Mouse (Mus musculus) ES-Bruce4 (cell line): ENCODE measurements around the gene Trnau1ap. TPM values are rescaled to one million over a fixed set of nuclear protein-coding genes. Genes with fewer than 3 reads are reported as not detected.

Source experiments
- H3K27ac ChIP-seq: 2 replicates; pipeline ENCODE4 v1.5.1; 2012; ENCODE audit warnings: low read length, inconsistent platforms; ENCODE audit not compliant: insufficient read depth
- H3K27me3 ChIP-seq: 2 replicates; pipeline ENCODE4 v1.6.1; 2012; ENCODE audit warnings: mild to moderate bottlenecking, low read length, inconsistent platforms; ENCODE audit not compliant: control insufficient read depth, poor library complexity, insufficient read depth, severe bottlenecking
- H3K36me3 ChIP-seq: 2 replicates; pipeline ENCODE4 v1.6.1; 2012; ENCODE audit warnings: inconsistent platforms, mild to moderate bottlenecking, low read length, moderate library complexity; ENCODE audit not compliant: control insufficient read depth, poor library complexity, insufficient read depth, severe bottlenecking
- H3K4me1 ChIP-seq: one replicate; pipeline ENCODE4 v1.8.1; 2011; ENCODE audit warnings: low read length; ENCODE audit not compliant: control insufficient read depth, insufficient read depth
- H3K4me3 ChIP-seq: 2 replicates; pipeline ENCODE4 v1.5.1; 2011; ENCODE audit warnings: low read depth, mild to moderate bottlenecking, low read length
- H3K9ac ChIP-seq: 2 replicates; pipeline ENCODE4 v1.6.1; 2012; ENCODE audit warnings: low read depth, mild to moderate bottlenecking, inconsistent platforms; ENCODE audit not compliant: poor library complexity, severe bottlenecking
- H3K9me3 ChIP-seq: replicated peaks from 2 replicates; pipeline ENCODE4 v1.6.1; 2012; ENCODE audit warnings: mild to moderate bottlenecking, low read length, inconsistent platforms; ENCODE audit not compliant: control insufficient read depth, poor library complexity, insufficient read depth, severe bottlenecking
- CTCF ChIP-seq: IDR thresholded peaks from one replicate; pipeline ENCODE4 v1.8.1; 2011; ENCODE audit warnings: low read depth, low read length
- EP300 ChIP-seq: IDR thresholded peaks from 2 replicates; pipeline ENCODE4 v1.6.1; 2011; ENCODE audit warnings: low read depth, low read length; ENCODE audit not compliant: insufficient read depth
- POLR2A ChIP-seq: IDR thresholded peaks from one replicate; pipeline ENCODE4 v1.8.1; 2011; ENCODE audit warnings: low read length; ENCODE audit not compliant: insufficient read depth
- polyA plus RNA-seq: library from polyadenylated mRNA; stranded (reverse); fragments of >200 nt; gene quantifications from 2 replicates; pipeline ENCODE4 v1.2.4, GENCODE M21; 2011; ENCODE audit warnings: low read depth; ENCODE audit not compliant: missing spikeins, insufficient read depth, insufficient read length

Trnau1ap gene
- polyA plus RNA-seq, 1 experiment, result 35.2 TPM

DNA sequence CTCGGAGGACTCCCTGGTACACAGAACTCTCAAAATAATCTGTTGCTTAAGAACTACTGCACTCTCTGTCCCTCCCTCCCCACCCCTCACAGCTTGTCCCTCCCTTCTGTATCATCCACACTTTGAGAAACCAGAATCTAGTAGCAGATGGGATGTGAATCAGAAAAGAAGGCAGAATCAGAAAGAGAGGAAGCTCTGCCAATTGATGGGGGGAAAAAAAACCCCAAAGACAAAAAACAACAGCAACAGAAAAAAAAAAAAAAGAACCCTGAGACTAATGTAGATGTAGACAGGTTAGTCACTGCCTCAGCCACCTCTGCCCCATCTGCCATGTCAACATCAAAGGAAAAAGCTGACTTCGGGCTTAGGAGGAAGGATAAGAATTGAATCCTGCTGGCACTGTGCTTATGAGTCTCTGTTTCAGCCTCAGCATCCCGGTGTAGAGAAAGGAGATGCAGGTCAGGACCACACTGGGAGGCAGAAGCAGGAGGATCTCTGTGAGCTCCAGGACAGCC lies 62.4 kb downstream of the Trnau1ap start:
- no peak for TF ChIP-seq EP300
- TF ChIP-seq POLR2A, result no peak
- TF ChIP-seq CTCF, result no peak
- Histone ChIP-seq H3K4me1 (peaks cover 2% of the 10 kb centered on the region), H3K36me3 (no peaks in the 10 kb centered on the region), H3K4me3 (no peak overlapping the region), H3K9me3 (no peaks in the 10 kb centered on the region), H3K27ac (no peak overlapping the region), H3K27me3 (no peaks in the 10 kb centered on the region), H3K9ac (no peak overlapping the region)

GRCm38 (mm10) chr4:132263313-132263712 lies 66.0 kb downstream of the Trnau1ap start:
- Histone ChIP-seq H3K9me3 (no peaks in the 10 kb centered on the region), H3K4me3 (no peak overlapping the region)

DNA sequence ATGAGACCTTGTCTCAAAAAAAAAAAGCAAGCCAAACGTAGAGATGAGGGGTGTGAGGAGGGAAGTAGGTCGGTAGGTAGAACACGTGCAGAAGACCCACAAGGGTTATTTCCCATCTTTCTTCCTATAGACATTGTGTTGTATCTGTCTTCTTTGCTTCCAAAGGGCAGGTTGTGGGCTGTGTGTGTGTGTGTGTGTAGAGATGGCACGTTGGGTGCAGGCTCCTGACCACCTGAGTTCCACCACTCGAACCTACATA lies 67.1 kb downstream of the Trnau1ap start:
- no peak for TF ChIP-seq CTCF
- TF ChIP-seq POLR2A, result no peak
- no peak for TF ChIP-seq EP300
- no peak overlapping the region for H3K4me3 ChIP-seq
- peak overlapping the region; percentile 100 for H3K9ac ChIP-seq
- H3K27ac ChIP-seq, result peak overlapping the region; percentile 89
- H3K36me3 ChIP-seq, result no peaks in the 10 kb centered on the region
- H3K27me3 ChIP-seq, result no peaks in the 10 kb centered on the region
- H3K4me1 ChIP-seq, result no peaks in the 10 kb centered on the region
- H3K9me3 ChIP-seq, result no peaks in the 10 kb centered on the region

More at GRCm38 (mm10) chr4:132263313-132263712, 66.0 kb downstream of the Trnau1ap start:
- TF ChIP-seq CTCF (no peak), POLR2A (no peak)
- no peaks in the 10 kb centered on the region for H3K27me3 ChIP-seq
- no peak overlapping the region for H3K27ac ChIP-seq
- H3K36me3 ChIP-seq, result no peaks in the 10 kb centered on the region
- no peaks in the 10 kb centered on the region for H3K4me1 ChIP-seq
- H3K9ac ChIP-seq, result no peak overlapping the region

Other genes starting within 250 kb of the Trnau1ap start
- 0.54 and 0.82 TPM in 2 replicates for gene Oprd1, start 185.1 kb downstream of the Trnau1ap start, polyA plus RNA-seq
- 88.7 and 91.1 TPM in 2 replicates for gene Ythdf2, start 117.2 kb downstream of the Trnau1ap start, polyA plus RNA-seq
- 23.8 and 25.9 TPM in 2 replicates for gene Gmeb1, start 67.9 kb downstream of the Trnau1ap start, polyA plus RNA-seq
- 34.3 and 35.2 TPM in 2 replicates for gene Taf12, start 55.2 kb downstream of the Trnau1ap start, polyA plus RNA-seq
- 0.90 TPM in 1 of 2 replicates, not detected in the other for gene Rab42, start 26.2 kb downstream of the Trnau1ap start, polyA plus RNA-seq
- gene Rcc1, start 24.1 kb upstream of the Trnau1ap start, polyA plus RNA-seq, result 78.8 and 83.1 TPM in 2 replicates
- 31.5 and 35.1 TPM in 2 replicates for gene Phactr4, start 93.0 kb upstream of the Trnau1ap start, polyA plus RNA-seq
- gene Med18, start 134.4 kb upstream of the Trnau1ap start, polyA plus RNA-seq, result 22.5 and 24.4 TPM in 2 replicates
- gene Sesn2, start 181.0 kb upstream of the Trnau1ap start, polyA plus RNA-seq, result 41.6 TPM in 2 replicates
- 461 and 512 TPM in 2 replicates for gene Atpif1, start 204.1 kb upstream of the Trnau1ap start, polyA plus RNA-seq
- gene Dnajc8, start 206.0 kb upstream of the Trnau1ap start, polyA plus RNA-seq, result 340 and 348 TPM in 2 replicates
- 0.22 and 0.30 TPM in 2 replicates for gene Ptafr, start 234.5 kb upstream of the Trnau1ap start, polyA plus RNA-seq